In genomic region chr8:115478406-115479060, GRCm38 (mm10) we compare ENCODE assay signal across 13 mouse cellular contexts.
DNase-seq lines count a peak whose midpoint lies in the region; ATAC-seq and TF ChIP-seq lines count a peak whose summit lies in the region.
"Had no signal": no experiment of that assay in that cellular context is flagged by ENCODE, and none has a peak within 500 bp of the region (broad histone marks: within the 10 kb centered on the region; RNA-seq: fewer than 3 reads in every experiment).

No protein-coding gene starts in this region.

- no peak overlapping the region for H3K4me3 ChIP-seq in lung, embryonic 14.5 days (ENCODE audit: low read depth, low read length)
- H3K4me3 ChIP-seq in heart, embryonic 10.5 days: no peak overlapping the region
- no peak overlapping the region for H3K4me3 ChIP-seq in stomach, embryonic 16.5 days (replicated peaks; ENCODE audit: low read length)
- H3K4me3 ChIP-seq: hindbrain, embryonic 13.5 days; neural tube, embryonic 15.5 days had no signal

- no peak overlapping the region for H3K9ac ChIP-seq in lung, embryonic 14.5 days
- no peak overlapping the region for H3K9ac ChIP-seq in stomach, embryonic 16.5 days (ENCODE audit: low read length)
- H3K9ac ChIP-seq: hindbrain, embryonic 13.5 days; neural tube, embryonic 15.5 days had no signal

- H3K4me2 ChIP-seq in lung, embryonic 14.5 days: no peak overlapping the region
- H3K4me2 ChIP-seq in stomach, embryonic 16.5 days (ENCODE audit: low read depth, low read length): no peak overlapping the region
- H3K4me2 ChIP-seq: hindbrain, embryonic 13.5 days; neural tube, embryonic 15.5 days had no signal

- intact Hi-C loops in heart, postnatal 25 days (cut with DNase I): no loop called here

- 0 out of 2 replicates have a peak, but pooled peaks cover 3% of the 10 kb centered on the region for H3K27me3 ChIP-seq in lung, embryonic 14.5 days (ENCODE audit: insufficient read depth, low read length)
- H3K27me3 ChIP-seq in heart, embryonic 10.5 days (ENCODE audit: insufficient read depth, poor library complexity, severe bottlenecking): no peaks in the 10 kb centered on the region
- H3K27me3 ChIP-seq in stomach, embryonic 16.5 days (ENCODE audit: control insufficient read depth, insufficient read depth, low read length): no peaks in the 10 kb centered on the region
- H3K27me3 ChIP-seq: hindbrain, embryonic 13.5 days; neural tube, embryonic 15.5 days had no signal

- TF ChIP-seq CTCF in lung, embryonic 14.5 days (IDR thresholded peaks at IDR 0.05; ENCODE audit: low read depth): no peak

- no peak for ATAC-seq in lung, embryonic 14.5 days (ENCODE audit: insufficient read depth)
- ATAC-seq in stomach, embryonic 16.5 days (ENCODE audit: insufficient read depth, low FRiP score): peak; percentile 33; the same call in 1 of the 2 replicates

- DNase-seq in lung, embryonic 14.5 days: peak; percentile 56
- no peak for DNase-seq in lung, postnatal 4 days
- DNase-seq in heart, embryonic 10.5 days (ENCODE audit: low spot score): no peak
- peak; percentile 24 for DNase-seq in heart, postnatal 25 days (ENCODE audit: low spot score)
- DNase-seq in embryo, embryonic 11 days: no peak
- no peak for DNase-seq in cerebellum, postnatal 25 days
- DNase-seq: cerebellum, adult 11-12 months; kidney, adult 18-20 months; left cerebral cortex, postnatal 4 days; thymus, adult 18-20 months had no signal

- H3K36me3 ChIP-seq in lung, embryonic 14.5 days (ENCODE audit: insufficient read depth): no peaks in the 10 kb centered on the region
- H3K36me3 ChIP-seq in heart, embryonic 10.5 days: no peaks in the 10 kb centered on the region
- H3K36me3 ChIP-seq in stomach, embryonic 16.5 days (ENCODE audit: control insufficient read depth, insufficient read depth, low read length): no peaks in the 10 kb centered on the region
- H3K36me3 ChIP-seq: hindbrain, embryonic 13.5 days; neural tube, embryonic 15.5 days had no signal

- 52% methylated on average over 11 of the region's 11 CpGs for WGBS in lung, embryonic 14.5 days
- WGBS in heart, embryonic 10.5 days: 43% methylated on average over 11 of the region's 11 CpGs
- WGBS in stomach, embryonic 16.5 days: 68% methylated on average over 11 of the region's 11 CpGs

- H3K4me1 ChIP-seq in lung, embryonic 14.5 days (ENCODE audit: insufficient read depth): 0 out of 2 replicates have a peak, but pooled peaks cover 4% of the 10 kb centered on the region
- peaks cover 27% of the 10 kb centered on the region for H3K4me1 ChIP-seq in heart, embryonic 10.5 days
- no peaks in the 10 kb centered on the region for H3K4me1 ChIP-seq in stomach, embryonic 16.5 days (ENCODE audit: control insufficient read depth, insufficient read depth, low read length)

- no peaks in the 10 kb centered on the region for H3K9me3 ChIP-seq in lung, embryonic 14.5 days (ENCODE audit: low read depth, low read length)
- H3K9me3 ChIP-seq in heart, embryonic 10.5 days: no peaks in the 10 kb centered on the region
- no peaks in the 10 kb centered on the region for H3K9me3 ChIP-seq in stomach, embryonic 16.5 days (replicated peaks; ENCODE audit: control insufficient read depth, low read length)
- H3K9me3 ChIP-seq: hindbrain, embryonic 13.5 days; neural tube, embryonic 15.5 days had no signal

- H3K27ac ChIP-seq in lung, embryonic 14.5 days (ENCODE audit: low read depth): no peak overlapping the region
- H3K27ac ChIP-seq in heart, embryonic 10.5 days: 0 out of 2 replicates have a peak overlapping the region, but pooled peaks have one; percentile 1
- H3K27ac ChIP-seq in stomach, embryonic 16.5 days (ENCODE audit: low read length): peak overlapping the region; percentile 15; the same call in 1 of the 2 replicates
- H3K27ac ChIP-seq: hindbrain, embryonic 13.5 days; neural tube, embryonic 15.5 days had no signal

Comparison
In these comparisons a context has a peak if more than half of its experiments do, and no peak if none do; other contexts are left out.
1. DNase-seq: peak in lung, embryonic 14.5 days (single experiment) and heart, postnatal 25 days (single experiment); none in lung, postnatal 4 days (0 of 2), heart, embryonic 10.5 days (single experiment), embryo, embryonic 11 days (single experiment) and cerebellum, postnatal 25 days (0 of 2).